Mouse (Mus musculus) kidney, adult 2 months (tissue): ENCODE results near the gene Usf2. TPM values are rescaled to one million over a fixed set of nuclear protein-coding genes. Genes with fewer than 3 reads are reported as not detected.
"Not testable (repeated sequence)": the region's sequence is repeated elsewhere in the genome, so short reads cannot be mapped to it uniquely, and the experiment has no call there.

ENCODE experiments used
- DNase-seq: peaks from one replicate; pipeline ENCODE4 v3.0.0; 2021
- H3K27ac ChIP-seq: fragments of 200-500 bp; 2 replicates; pipeline ENCODE4 v1.5.1; 2012; ENCODE audit warnings: low read depth, low read length, control low read depth, inconsistent platforms; ENCODE audit not compliant: insufficient read depth
- H3K27me3 ChIP-seq: fragments of 200-500 bp; replicated peaks from 2 replicates; pipeline ENCODE4 v1.6.1; 2012; ENCODE audit warnings: mild to moderate bottlenecking, moderate library complexity, low read length, inconsistent platforms; ENCODE audit not compliant: control insufficient read depth, insufficient read depth
- H3K36me3 ChIP-seq: fragments of 200-500 bp; 2 replicates; pipeline ENCODE4 v1.6.1; 2012; ENCODE audit warnings: mild to moderate bottlenecking, moderate library complexity, low read length, inconsistent platforms; ENCODE audit not compliant: control insufficient read depth, insufficient read depth
- H3K4me1 ChIP-seq: fragments of 200-500 bp; 2 replicates; pipeline ENCODE4 v1.6.1; 2011; ENCODE audit warnings: low read length; ENCODE audit not compliant: control insufficient read depth, insufficient read depth
- H3K4me3 ChIP-seq: fragments of 200-500 bp; 2 replicates; pipeline ENCODE4 v1.5.1; 2011; ENCODE audit warnings: mild to moderate bottlenecking, low read depth, low read length, control low read depth; ENCODE audit not compliant: insufficient read depth
- CTCF ChIP-seq: fragments of 200-500 bp; conservative IDR thresholded peaks from 2 replicates; pipeline ENCODE4 v1.5.1; 2011; ENCODE audit warnings: low read depth, mild to moderate bottlenecking, control low read depth, low read length, moderate library complexity, mixed read lengths; ENCODE audit not compliant: insufficient read depth, insufficient read length
- POLR2A ChIP-seq: fragments of 200-500 bp; IDR thresholded peaks from one replicate; pipeline ENCODE4 v1.6.1; 2011; ENCODE audit warnings: low read depth, low read length, control low read depth
- WGBS: fragments of 180-500 bp; shearing (Covaris S2); methylation state at CpG from one replicate; pipeline ENCODE4 v1.1.7; 2018; 5-methylcytosine and 5-hydroxymethylcytosine counted together
- polyA plus RNA-seq: library from polyadenylated mRNA; depleted of rRNA; stranded (reverse); fragments of >200 nt; gene quantifications from 2 replicates; pipeline ENCODE4 v1.2.3, GENCODE M21; 2012

The Usf2 gene
- polyA plus RNA-seq, 1 experiment, result 118 TPM

GRCm38 (mm10) chr7:30952441-30953265 lies 4.0 kb downstream of the Usf2 start:
- TF ChIP-seq CTCF, result no peak
- no peak for TF ChIP-seq POLR2A
- no peak for DNase-seq
- no peak overlapping the region for H3K27ac ChIP-seq
- no peaks in the 10 kb centered on the region for H3K27me3 ChIP-seq
- WGBS, result 86% methylated on average over 16 of the region's 16 CpGs
- H3K4me1 ChIP-seq, result no peaks in the 10 kb centered on the region
- H3K36me3 ChIP-seq, result peaks cover 4% of the 10 kb centered on the region
- no peak overlapping the region for H3K4me3 ChIP-seq

- H3K36me3 ChIP-seq, H3K27ac ChIP-seq, H3K4me1 ChIP-seq, H3K27me3 ChIP-seq, H3K4me3 ChIP-seq, DNase-seq: not testable (repeated sequence)
- WGBS, result 76% methylated on average over 3 of the region's 3 CpGs
Observed at GRCm38 (mm10) chr7:30949902-30950301, 6.7 kb downstream of the Usf2 start.

- TF ChIP-seq CTCF (no peak), POLR2A (no peak)
- Histone ChIP-seq H3K4me3 (no peak overlapping the region), H3K27ac (no peak overlapping the region), H3K36me3 (peaks cover 2% of the 10 kb centered on the region), H3K4me1 (no peaks in the 10 kb centered on the region), H3K27me3 (no peaks in the 10 kb centered on the region)
- 95% methylated on average over 7 of the region's 7 CpGs for WGBS
- no peak for DNase-seq
Observed at GRCm38 (mm10) chr7:30945876-30946275, 10.7 kb downstream of the Usf2 start.

DNA sequence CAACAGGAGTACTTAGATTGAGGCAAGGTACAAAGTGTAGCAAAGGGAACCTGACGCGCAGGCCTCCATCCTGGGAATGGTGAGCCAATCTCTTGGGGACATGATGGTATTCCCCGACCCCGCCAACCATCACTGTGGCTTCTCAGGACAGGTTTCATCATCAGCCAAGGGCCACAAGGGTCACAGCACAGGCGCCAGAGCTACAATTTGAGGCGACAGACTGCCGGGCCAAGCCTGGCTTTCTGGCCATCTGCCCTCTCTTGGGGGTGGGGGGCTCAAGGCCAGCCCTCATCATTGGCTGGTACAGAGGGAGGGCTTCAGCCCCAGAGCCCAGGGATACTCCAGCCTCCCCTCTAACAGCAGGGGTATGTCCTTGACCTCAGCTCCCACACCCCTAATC lies 11.1 kb downstream of the Usf2 start:
- H3K36me3 ChIP-seq, H3K4me3 ChIP-seq, H3K27ac ChIP-seq, DNase-seq, H3K27me3 ChIP-seq, H3K4me1 ChIP-seq: not testable (repeated sequence)
- 83% methylated on average over 7 of the region's 7 CpGs for WGBS

DNA sequence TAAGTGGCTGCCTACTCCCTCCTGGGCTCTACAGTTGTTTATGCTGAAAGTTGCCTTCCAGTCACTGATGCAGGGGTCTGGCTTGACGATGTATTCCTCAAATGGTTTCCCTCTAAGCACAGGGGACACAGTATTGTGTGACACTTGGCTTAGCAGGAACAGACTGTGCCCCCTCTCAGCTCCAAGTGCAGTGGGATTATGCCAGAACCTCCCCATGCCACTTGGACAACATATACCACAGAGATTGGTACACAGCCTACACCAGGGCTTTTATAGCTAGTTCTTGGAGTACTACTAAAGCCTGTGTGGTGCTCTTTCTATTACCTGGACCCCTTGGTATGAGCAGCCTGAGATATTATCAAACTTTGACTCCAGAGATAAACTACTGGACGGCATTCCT lies 11.9 kb downstream of the Usf2 start:
- H3K4me3 ChIP-seq, DNase-seq, H3K27ac ChIP-seq, H3K27me3 ChIP-seq, H3K36me3 ChIP-seq, H3K4me1 ChIP-seq: not testable (repeated sequence)
- WGBS, result 71% methylated on average over 2 of the region's 2 CpGs

- no peak for TF ChIP-seq CTCF
- no peak for TF ChIP-seq POLR2A
- WGBS, result 63% methylated on average over 9 of the region's 9 CpGs
- no peak within 1 kb of the TSS for H3K4me3 ChIP-seq
- no peaks in the 10 kb centered on the region for H3K27me3 ChIP-seq
- DNase-seq, result no peak
- no peak within 1 kb of the TSS for H3K27ac ChIP-seq
- no peaks in the 10 kb centered on the region for H3K4me1 ChIP-seq
- peaks cover 2% of the 10 kb centered on the region for H3K36me3 ChIP-seq
Observed at GRCm38 (mm10) chr7:30943909-30944635, 12.5 kb downstream of the Usf2 start, which contains the start of gene Hamp. TSS of gene Hamp (minus strand) at chr7:30944032.

DNA sequence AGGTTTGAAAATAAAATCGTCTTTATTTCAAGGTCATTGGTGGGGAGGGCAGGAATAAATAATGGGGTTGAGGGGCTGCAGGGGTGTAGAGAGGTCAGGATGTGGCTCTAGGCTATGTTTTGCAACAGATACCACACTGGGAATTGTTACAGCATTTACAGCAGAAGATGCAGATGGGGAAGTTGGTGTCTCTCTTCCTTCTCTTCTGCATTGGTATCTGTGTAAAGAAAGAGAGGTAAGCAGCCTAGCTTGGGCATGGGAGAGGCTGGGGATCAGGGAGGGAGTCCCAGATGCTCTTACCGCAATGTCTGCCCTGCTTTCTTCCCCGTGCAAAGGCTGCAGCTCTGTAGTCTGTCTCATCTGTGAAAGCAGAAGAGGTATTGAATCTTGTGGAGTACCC lies 14.2 kb downstream of the Usf2 start:
- H3K36me3 ChIP-seq, H3K27me3 ChIP-seq, H3K4me3 ChIP-seq, H3K4me1 ChIP-seq, H3K27ac ChIP-seq, DNase-seq: not testable (repeated sequence)
- WGBS, result 46% methylated on average over 3 of the region's 3 CpGs

- H3K36me3 ChIP-seq, H3K4me1 ChIP-seq, H3K27ac ChIP-seq, DNase-seq, H3K27me3 ChIP-seq, H3K4me3 ChIP-seq: not testable (repeated sequence)
- 77% methylated on average over 1 of the region's 1 CpGs for WGBS
Observed at GRCm38 (mm10) chr7:30940070-30940469, 16.5 kb downstream of the Usf2 start.

DNA sequence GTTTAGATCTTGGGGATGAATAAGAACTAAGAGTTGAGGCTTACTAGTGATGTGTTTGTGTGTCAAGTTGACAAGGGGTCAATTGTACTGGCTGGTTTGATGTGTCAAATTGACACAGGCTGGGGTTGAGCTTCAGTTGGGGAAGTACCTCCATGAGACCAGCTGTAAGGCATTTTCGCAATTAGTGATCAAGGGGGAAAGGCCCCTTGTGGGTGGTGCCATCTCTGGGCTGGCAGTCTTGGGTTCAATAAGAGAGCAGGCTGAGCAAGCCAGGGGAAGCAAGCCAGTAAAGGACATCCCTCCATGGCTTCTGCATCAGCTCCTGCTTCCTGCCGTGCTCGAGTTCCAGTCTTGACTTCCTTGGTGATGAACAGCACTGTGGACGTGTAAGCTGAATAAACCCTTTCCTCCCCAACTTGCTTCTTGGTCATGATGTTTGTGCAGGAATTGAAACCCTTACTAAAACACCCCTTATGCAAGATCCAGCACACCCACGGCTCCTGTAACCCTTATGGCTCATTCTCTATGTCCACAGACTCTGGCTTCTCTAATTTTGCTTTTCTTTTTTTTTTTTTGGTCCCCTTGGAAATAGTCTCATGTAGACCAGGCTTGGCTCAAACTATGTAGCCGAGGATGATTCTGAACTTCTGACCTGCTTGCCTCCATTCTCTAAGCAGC lies 21.0 kb downstream of the Usf2 start:
- not testable (repeated sequence) for H3K27ac ChIP-seq, H3K27me3 ChIP-seq, H3K4me1 ChIP-seq, H3K4me3 ChIP-seq, H3K36me3 ChIP-seq, DNase-seq
- 51% methylated on average over 6 of the region's 6 CpGs for WGBS

DNA sequence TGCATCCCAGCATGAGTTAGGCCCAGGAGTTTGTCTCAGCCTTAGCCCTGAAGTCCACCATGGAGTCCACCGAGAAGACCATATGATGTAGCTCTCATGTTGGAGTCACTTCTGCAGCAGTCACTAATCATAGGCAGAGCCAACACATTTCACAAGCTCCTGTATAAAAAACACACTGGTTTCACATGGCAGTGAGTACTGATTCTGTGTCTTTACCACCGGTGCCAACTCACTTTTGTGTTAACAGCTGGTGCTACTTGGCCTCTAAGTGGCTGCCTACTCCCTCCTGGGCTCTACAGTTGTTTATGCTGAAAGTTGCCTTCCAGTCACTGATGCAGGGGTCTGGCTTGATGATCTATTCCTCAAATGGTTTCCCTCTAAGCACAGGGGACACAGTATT lies 32.0 kb downstream of the Usf2 start, which contains the start of gene Hamp2:
TSS of gene Hamp2 (minus strand) at position 101 of the 400 bp plus-strand sequence.
- 84% methylated on average over 2 of the region's 2 CpGs for WGBS
- not testable (repeated sequence) for H3K36me3 ChIP-seq, H3K4me3 ChIP-seq, DNase-seq, H3K27ac ChIP-seq, H3K27me3 ChIP-seq, H3K4me1 ChIP-seq
